Mouse (Mus musculus) MEL (cell line): Measurements from ENCODE around the gene Dnm2. TPM values are rescaled to one million over a fixed set of nuclear protein-coding genes. Genes with fewer than 3 reads are reported as not detected.

Experiments used
- DNase-seq: peaks from one replicate; pipeline ENCODE4 v3.0.0; 2011; ENCODE audit warnings: low read depth, low spot score
- H3K27ac ChIP-seq: 2 replicates; pipeline ENCODE4 v1.5.1; 2012; ENCODE audit warnings: low read depth, mild to moderate bottlenecking, control low read depth, low read length, moderate library complexity; ENCODE audit not compliant: control insufficient read depth
- H3K27me3 ChIP-seq, 2 experiments: fragments of 150-350 bp in 1 of 2; sonication (generic) in 1 of 2; 2 replicates each; pipeline ENCODE4 v1.6.1; 2012; ENCODE audit warnings: low read length in 2 of 2, mild to moderate bottlenecking in 2 of 2, improper control_type of control experiment in 1 of 2, moderate library complexity in 1 of 2; ENCODE audit not compliant: insufficient read depth in 2 of 2, control insufficient read depth in 1 of 2
- H3K36me3 ChIP-seq, 2 experiments: 2 replicates each; pipeline ENCODE4 v1.6.1; 2012 to 2014; ENCODE audit warnings: low read length in 2 of 2, improper control_type of control experiment in 1 of 2, inconsistent platforms in 1 of 2, mild to moderate bottlenecking in 1 of 2; ENCODE audit not compliant: insufficient read depth in 2 of 2, control insufficient read depth in 1 of 2
- H3K4me1 ChIP-seq, 2 experiments: fragments of 150-350 bp in 1 of 2; sonication (generic) in 1 of 2; 2 replicates each; pipeline ENCODE4 v1.6.1; 2012; ENCODE audit warnings: low read length in 2 of 2, improper control_type of control experiment in 1 of 2, mild to moderate bottlenecking in 1 of 2; ENCODE audit not compliant: insufficient read depth in 2 of 2, control insufficient read depth in 1 of 2
- H3K4me3 ChIP-seq, 2 experiments: fragments of 150-350 bp in 1 of 2; sonication (generic) in 1 of 2; 2 replicates each; pipeline ENCODE4 v1.5.1; 2012; ENCODE audit warnings: low read depth in 2 of 2, low read length in 2 of 2, mild to moderate bottlenecking in 2 of 2, moderate library complexity in 2 of 2, control low read depth in 1 of 2, improper control_type of control experiment in 1 of 2; ENCODE audit not compliant: control insufficient read depth in 1 of 2, insufficient read depth in 1 of 2
- H3K79me2 ChIP-seq: 2 replicates; pipeline ENCODE4 v1.6.1; 2012; ENCODE audit warnings: mild to moderate bottlenecking, low read length, moderate library complexity; ENCODE audit not compliant: control insufficient read depth, poor library complexity, insufficient read depth
- H3K9ac ChIP-seq: 2 replicates; pipeline ENCODE4 v1.6.1; 2012; ENCODE audit warnings: low read depth, mild to moderate bottlenecking, control low read depth, low read length, moderate library complexity; ENCODE audit not compliant: control insufficient read depth, poor library complexity, severe bottlenecking
- H3K9me3 ChIP-seq: fragments of 150-350 bp; sonication (generic); replicated peaks from 2 replicates; pipeline ENCODE4 v1.6.1; 2012; ENCODE audit warnings: mild to moderate bottlenecking, low read length, improper control_type of control experiment, moderate library complexity; ENCODE audit not compliant: insufficient read depth
- BHLHE40 ChIP-seq: IDR thresholded peaks from 2 replicates; pipeline ENCODE4 v1.6.1; 2012; ENCODE audit warnings: low read depth, mild to moderate bottlenecking, inconsistent platforms, low read length, improper control_type of control experiment, borderline replicate concordance
- CHD1 ChIP-seq: IDR thresholded peaks from 2 replicates; pipeline ENCODE4 v1.6.1; 2012; ENCODE audit warnings: low read depth, mild to moderate bottlenecking, inconsistent platforms, low read length, improper control_type of control experiment
- CHD2 ChIP-seq: IDR thresholded peaks from 2 replicates; pipeline ENCODE4 v1.6.1; 2011; ENCODE audit warnings: low read length, improper control_type of control experiment
- CTCF ChIP-seq, 3 experiments: IDR thresholded peaks in 2 of 3; conservative IDR thresholded peaks in 1 of 3; 2 replicates each; pipeline ENCODE4 v1.5.1; 2011 to 2012; ENCODE audit warnings: low read length in 3 of 3, low read depth in 2 of 3, mild to moderate bottlenecking in 2 of 3, improper control_type of control experiment in 1 of 3, inconsistent platforms in 1 of 3, mixed read lengths in 1 of 3, moderate library complexity in 1 of 3; ENCODE audit not compliant: control insufficient read depth in 1 of 3, insufficient read depth in 1 of 3, poor library complexity in 1 of 3, severe bottlenecking in 1 of 3
- E2F4 ChIP-seq: IDR thresholded peaks from 2 replicates; pipeline ENCODE4 v1.6.1; 2011; ENCODE audit warnings: low read depth, low read length, improper control_type of control experiment, borderline replicate concordance
- ELF1 ChIP-seq: IDR thresholded peaks from 2 replicates; pipeline ENCODE4 v1.6.1; 2014; ENCODE audit warnings: low read depth, mild to moderate bottlenecking, inconsistent platforms, low read length, improper control_type of control experiment, moderate library complexity
- ETS1 ChIP-seq: IDR thresholded peaks from 2 replicates; pipeline ENCODE4 v1.6.1; 2012; ENCODE audit warnings: low read depth, mild to moderate bottlenecking, inconsistent platforms, low read length, improper control_type of control experiment, moderate library complexity
- GABPA ChIP-seq: IDR thresholded peaks from 2 replicates; pipeline ENCODE4 v1.6.1; 2012; ENCODE audit warnings: low read depth, mild to moderate bottlenecking, inconsistent platforms, low read length, improper control_type of control experiment, moderate library complexity
- GATA1 ChIP-seq: IDR thresholded peaks from 2 replicates; pipeline ENCODE4 v1.6.1; 2011; ENCODE audit warnings: low read depth, low read length, improper control_type of control experiment
- HCFC1 ChIP-seq: IDR thresholded peaks from 2 replicates; pipeline ENCODE4 v1.6.1; 2012; ENCODE audit warnings: low read depth, mild to moderate bottlenecking, inconsistent platforms, low read length, improper control_type of control experiment, moderate library complexity
- JUND ChIP-seq: IDR thresholded peaks from 2 replicates; pipeline ENCODE4 v1.6.1; 2011; ENCODE audit warnings: low read depth, mild to moderate bottlenecking, improper control_type of control experiment, low read length
- MAFK ChIP-seq: IDR thresholded peaks from 2 replicates; pipeline ENCODE4 v1.6.1; 2011; ENCODE audit warnings: low read depth, mild to moderate bottlenecking, low read length, improper control_type of control experiment, borderline replicate concordance
- MAX ChIP-seq: IDR thresholded peaks from 2 replicates; pipeline ENCODE4 v1.6.1; 2011; ENCODE audit warnings: low read length, improper control_type of control experiment
- MAZ ChIP-seq: IDR thresholded peaks from 2 replicates; pipeline ENCODE4 v1.6.1; 2012; ENCODE audit warnings: low read depth, mild to moderate bottlenecking, inconsistent platforms, low read length, improper control_type of control experiment
- MEF2A ChIP-seq: IDR thresholded peaks from 2 replicates; pipeline ENCODE4 v1.6.1; 2014; ENCODE audit warnings: low read depth, mild to moderate bottlenecking, inconsistent platforms, low read length, improper control_type of control experiment; ENCODE audit not compliant: poor library complexity, insufficient replicate concordance, severe bottlenecking; ENCODE audit errors: extremely low read depth
- MXI1 ChIP-seq: IDR thresholded peaks from 2 replicates; pipeline ENCODE4 v1.6.1; 2011; ENCODE audit warnings: mild to moderate bottlenecking, low read depth, low read length, improper control_type of control experiment
- MYB ChIP-seq: IDR thresholded peaks from 2 replicates; pipeline ENCODE4 v1.6.1; 2011; ENCODE audit warnings: mild to moderate bottlenecking, low read depth, low read length, improper control_type of control experiment
- MYC ChIP-seq: IDR thresholded peaks from 2 replicates; pipeline ENCODE4 v1.6.1; 2011; ENCODE audit warnings: low read depth, mild to moderate bottlenecking, low read length, improper control_type of control experiment, moderate library complexity
- NELFE ChIP-seq: IDR thresholded peaks from 2 replicates; pipeline ENCODE4 v1.6.1; 2011; ENCODE audit warnings: low read depth, low read length, improper control_type of control experiment
- NRF1 ChIP-seq: IDR thresholded peaks from 2 replicates; pipeline ENCODE4 v1.6.1; 2014; ENCODE audit warnings: low read depth, mild to moderate bottlenecking, inconsistent platforms, low read length, improper control_type of control experiment, moderate library complexity; ENCODE audit not compliant: poor library complexity, insufficient read depth, severe bottlenecking
- POLR2A ChIP-seq, 2 experiments: IDR thresholded peaks; 2 replicates each; pipeline ENCODE4 v1.6.1; 2011 to 2012; ENCODE audit warnings: low read length in 2 of 2, mild to moderate bottlenecking in 2 of 2, control low read depth in 1 of 2, improper control_type of control experiment in 1 of 2, low read depth in 1 of 2, moderate library complexity in 1 of 2; ENCODE audit not compliant: control insufficient read depth in 1 of 2, insufficient read depth in 1 of 2, poor library complexity in 1 of 2
- POLR2AphosphoS2 ChIP-seq: IDR thresholded peaks from 2 replicates; pipeline ENCODE4 v1.6.1; 2011; ENCODE audit warnings: low read length, improper control_type of control experiment
- POLR2AphosphoS5 ChIP-seq: IDR thresholded peaks from 2 replicates; pipeline ENCODE4 v1.6.1; 2012; ENCODE audit warnings: low read depth, borderline replicate concordance, mild to moderate bottlenecking, inconsistent platforms, low read length, moderate library complexity, mixed read lengths
- RAD21 ChIP-seq: IDR thresholded peaks from 2 replicates; pipeline ENCODE4 v1.6.1; 2011; ENCODE audit warnings: mild to moderate bottlenecking, low read depth, low read length, improper control_type of control experiment
- RCOR1 ChIP-seq: IDR thresholded peaks from 2 replicates; pipeline ENCODE4 v1.6.1; 2012; ENCODE audit warnings: low read depth, mild to moderate bottlenecking, inconsistent platforms, low read length, improper control_type of control experiment
- SIN3A ChIP-seq: IDR thresholded peaks from 2 replicates; pipeline ENCODE4 v1.6.1; 2012; ENCODE audit warnings: low read length, improper control_type of control experiment, inconsistent platforms
- SMC3 ChIP-seq: IDR thresholded peaks from 2 replicates; pipeline ENCODE4 v1.6.1; 2011; ENCODE audit warnings: low read depth, low read length, improper control_type of control experiment
- TAL1 ChIP-seq: IDR thresholded peaks from 2 replicates; pipeline ENCODE4 v1.6.1; 2012; ENCODE audit warnings: mild to moderate bottlenecking, inconsistent platforms, low read length, moderate library complexity, mixed read lengths
- TBP ChIP-seq: IDR thresholded peaks from 2 replicates; pipeline ENCODE4 v1.8.0; 2011; ENCODE audit warnings: low read depth, low read length, improper control_type of control experiment
- UBTF ChIP-seq: IDR thresholded peaks from 2 replicates; pipeline ENCODE4 v1.6.1; 2012; ENCODE audit warnings: low read depth, mild to moderate bottlenecking, inconsistent platforms, low read length, improper control_type of control experiment, moderate library complexity, borderline replicate concordance; ENCODE audit not compliant: insufficient read depth
- USF1 ChIP-seq: IDR thresholded peaks from 2 replicates; pipeline ENCODE4 v1.6.1; 2014; ENCODE audit warnings: low read depth, mild to moderate bottlenecking, inconsistent platforms, low read length, improper control_type of control experiment, moderate library complexity
- USF2 ChIP-seq, 2 experiments: IDR thresholded peaks; 2 replicates each; pipeline ENCODE4 v1.6.1; 2011 to 2012; ENCODE audit warnings: improper control_type of control experiment in 2 of 2, low read length in 2 of 2, borderline replicate concordance in 1 of 2, inconsistent platforms in 1 of 2, low read depth in 1 of 2, mild to moderate bottlenecking in 1 of 2; ENCODE audit not compliant: insufficient read depth in 1 of 2
- ZC3H11A ChIP-seq: IDR thresholded peaks from 2 replicates; pipeline ENCODE4 v1.6.1; 2012; ENCODE audit warnings: low read depth, mild to moderate bottlenecking, inconsistent platforms, low read length, improper control_type of control experiment
- ZKSCAN1 ChIP-seq: IDR thresholded peaks from 2 replicates; pipeline ENCODE4 v1.6.1; 2012; ENCODE audit warnings: low read depth, mild to moderate bottlenecking, inconsistent platforms, low read length, improper control_type of control experiment, moderate library complexity
- ZMIZ1 ChIP-seq: IDR thresholded peaks from 2 replicates; pipeline ENCODE4 v1.6.1; 2012; ENCODE audit warnings: low read depth, mild to moderate bottlenecking, inconsistent platforms, low read length, improper control_type of control experiment, moderate library complexity
- ZNF384 ChIP-seq: IDR thresholded peaks from 2 replicates; pipeline ENCODE4 v1.6.1; 2012; ENCODE audit warnings: low read depth, mild to moderate bottlenecking, inconsistent platforms, low read length, improper control_type of control experiment
- polyA plus RNA-seq, 2 experiments: library from polyadenylated mRNA; stranded (reverse) in 1 of 2; unstranded in 1 of 2; fragments of >175 nt in 1 of 2; fragments of >200 nt in 1 of 2; gene quantifications; 2 replicates each; pipeline versions ENCODE4 v1.2.1 to v1.2.4; 2012; ENCODE audit warnings: low replicate concordance in 2 of 2, low read depth in 1 of 2; ENCODE audit not compliant: insufficient read length in 2 of 2, insufficient read depth in 1 of 2, missing spikeins in 1 of 2
- total RNA-seq: library from RNA; depleted of rRNA; stranded (reverse); fragments of 300-350 nt; gene quantifications from 2 replicates; pipeline ENCODE4 v1.2.3, GENCODE M21; 2012

The Dnm2 gene
- total and polyA plus RNA-seq, 3 experiments = 117 to 832 (median 237) TPM

- peaks cover 0 to 16% of the 10 kb centered on the region in 2 experiments; a peak in 2 of 4 replicates for H3K36me3 ChIP-seq
- TF ChIP-seq TBP = no peak
- TF ChIP-seq MYC = peak; percentile 38; the same call in 1 of the 2 replicates
- no peak for TF ChIP-seq USF1
- no peak for TF ChIP-seq MEF2A
- TF ChIP-seq ELF1 = no peak
- no peak for TF ChIP-seq ETS1
- no peak for TF ChIP-seq E2F4
- TF ChIP-seq MXI1 = peak; percentile 78; the same call in 1 of the 2 replicates
- TF ChIP-seq MAFK = no peak
- no peak for TF ChIP-seq GABPA
- no peak for TF ChIP-seq ZC3H11A
- no peak for TF ChIP-seq NELFE
- peak; percentile 67 for TF ChIP-seq GATA1
- no peak for TF ChIP-seq MAZ
- no peak for TF ChIP-seq RAD21
- TF ChIP-seq SIN3A = peak; percentile 57; the same call in 1 of the 2 replicates
- no peak for TF ChIP-seq MYB
- TF ChIP-seq HCFC1 = no peak
- no peak for TF ChIP-seq ZMIZ1
- TF ChIP-seq POLR2AphosphoS5 = no peak
- TF ChIP-seq NRF1 = no peak
- no peak for TF ChIP-seq RCOR1
- no peak for TF ChIP-seq ZNF384
- peak; percentile 65 for TF ChIP-seq TAL1
- peak; percentile 91 for TF ChIP-seq ZKSCAN1
- TF ChIP-seq POLR2AphosphoS2 = no peak
- TF ChIP-seq JUND = no peak
- no peak for TF ChIP-seq CTCF (IDR thresholded peaks at IDR 0.05 in 2 of 3, conservative IDR thresholded peaks at IDR 0.05 in 1 of 3; ENCODE audit: control insufficient read depth in 1 of 3, insufficient read depth in 1 of 3, low read depth in 2 of 3, low read length in 3 of 3, poor library complexity in 1 of 3, severe bottlenecking in 1 of 3)
- TF ChIP-seq CHD2 = no peak
- no peak for TF ChIP-seq CHD1
- no peak for TF ChIP-seq UBTF
- no peak for TF ChIP-seq SMC3
- no peak for TF ChIP-seq USF2 (IDR thresholded peaks at IDR 0.05; ENCODE audit: borderline replicate concordance in 1 of 2, insufficient read depth in 1 of 2, low read depth in 1 of 2, low read length in 2 of 2)
- TF ChIP-seq MAX = peak; percentile 58; the same call in 1 of the 2 replicates
- TF ChIP-seq BHLHE40 = peak; percentile 75; the same call in 1 of the 2 replicates
- TF ChIP-seq POLR2A (IDR thresholded peaks at IDR 0.05; ENCODE audit: control insufficient read depth in 1 of 2, insufficient read depth in 1 of 2, low read depth in 1 of 2, low read length in 2 of 2, poor library complexity in 1 of 2) = no peak
These were observed 115.5 kb downstream of the Dnm2 start for GRCm38 (mm10) chr9:21539981-21540753.

More at GRCm38 (mm10) chr9:21539981-21540753, 115.5 kb downstream of the Dnm2 start:
- Histone ChIP-seq H3K4me1 (peaks cover 7 to 31% of the 10 kb centered on the region in 2 experiments), H3K27ac (no peak overlapping the region), H3K79me2 (no peaks in the 10 kb centered on the region), H3K27me3 (no peaks in the 10 kb centered on the region), H3K9ac (no peak overlapping the region), H3K9me3 (no peaks in the 10 kb centered on the region), H3K4me3 (0 out of 4 replicates have a peak overlapping the region, but pooled peaks of 1 of the 2 experiments have one; percentile 0)
- peak; percentile 77 for DNase-seq
